Mouse (Mus musculus) testis, postnatal 14 days (tissue): ENCODE results near the gene Higd1a.
A peak's percentile ranks its signal among the peaks of the same experiment; 100 is the strongest.

Source experiments
- DNase-seq: peaks from one replicate; pipeline ENCODE4 v3.0.0; 2021; ENCODE audit warnings: low spot score

The Higd1a gene

GRCm38 (mm10) chr9:121858153-121858488, at the start of gene Higd1a:
Higd1a (minus strand) TSS chr9:121858362.
- no peak for DNase-seq

- no peak for DNase-seq
Observed at GRCm38 (mm10) chr9:121907356-121908070, 49.4 kb upstream of the Higd1a start.

GRCm38 (mm10) chr9:121906456-121906855, 48.3 kb upstream of the Higd1a start:
- no peak for DNase-seq

GRCm38 (mm10) chr9:121905556-121906185, 47.5 kb upstream of the Higd1a start:
- DNase-seq, result no peak

GRCm38 (mm10) chr9:121904946-121905345, 46.8 kb upstream of the Higd1a start:
- DNase-seq, result no peak

GRCm38 (mm10) chr9:121904319-121904718, 46.2 kb upstream of the Higd1a start:
- DNase-seq, result no peak

GRCm38 (mm10) chr9:121903476-121904305, 45.5 kb upstream of the Higd1a start:
- no peak for DNase-seq

GRCm38 (mm10) chr9:121901710-121902700, 43.8 kb upstream of the Higd1a start:
- no peak for DNase-seq

GRCm38 (mm10) chr9:121900282-121900855, 42.2 kb upstream of the Higd1a start:
- no peak for DNase-seq

GRCm38 (mm10) chr9:121899306-121899705, 41.1 kb upstream of the Higd1a start:
- no peak for DNase-seq

- DNase-seq, result no peak
Observed at GRCm38 (mm10) chr9:121898245-121898644, 40.1 kb upstream of the Higd1a start, which contains the start of gene Ackr2. Ackr2 (plus strand) TSS chr9:121898355.

- no peak for DNase-seq
Observed at GRCm38 (mm10) chr9:121896820-121897219, 38.7 kb upstream of the Higd1a start.

GRCm38 (mm10) chr9:121895392-121895993, 37.3 kb upstream of the Higd1a start:
- no peak for DNase-seq

GRCm38 (mm10) chr9:121894447-121894846, 36.3 kb upstream of the Higd1a start:
- DNase-seq, result no peak

- no peak for DNase-seq
Observed at GRCm38 (mm10) chr9:121892057-121892687, 34.0 kb upstream of the Higd1a start.

GRCm38 (mm10) chr9:121891301-121891700, 33.1 kb upstream of the Higd1a start:
- no peak for DNase-seq

- peak; percentile 63 for DNase-seq
Observed at GRCm38 (mm10) chr9:121890441-121890941, 32.3 kb upstream of the Higd1a start.

- no peak for DNase-seq
Observed at GRCm38 (mm10) chr9:121889927-121890440, 31.8 kb upstream of the Higd1a start.

GRCm38 (mm10) chr9:121882015-121882457, 23.9 kb upstream of the Higd1a start:
- no peak for DNase-seq

GRCm38 (mm10) chr9:121881301-121881700, 23.1 kb upstream of the Higd1a start:
- DNase-seq, result no peak
